Mouse (Mus musculus) myocyte (in vitro differentiated cells): ENCODE results near the gene Itpkb. TPM values are rescaled to one million over a fixed set of nuclear protein-coding genes. Genes with fewer than 3 reads are reported as not detected.

Source experiments
- H3K27me3 ChIP-seq: one replicate; pipeline ENCODE4 v1.6.1; 2011; ENCODE audit not compliant: control insufficient read depth, insufficient read depth, insufficient read length
- H3K36me3 ChIP-seq: one replicate; pipeline ENCODE4 v1.6.1; 2011; ENCODE audit not compliant: control insufficient read depth, insufficient read depth
- H3K4me2 ChIP-seq: one replicate; pipeline ENCODE4 v1.6.1; 2011; ENCODE audit warnings: low read depth, control low read depth
- H3K4me3 ChIP-seq: one replicate; pipeline ENCODE4 v1.5.1; 2011; ENCODE audit warnings: mild to moderate bottlenecking, control low read depth, moderate library complexity
- H3K79me2 ChIP-seq: one replicate; pipeline ENCODE4 v1.6.1; 2011; ENCODE audit not compliant: control insufficient read depth, insufficient read depth
- H3ac ChIP-seq: one replicate; pipeline ENCODE4 v1.6.1; 2011; ENCODE audit not compliant: control insufficient read depth, insufficient read length
- CEBPB ChIP-seq: IDR thresholded peaks from 2 replicates; pipeline ENCODE4 v1.6.1; 2011; ENCODE audit warnings: mild to moderate bottlenecking, moderate library complexity; ENCODE audit not compliant: poor library complexity, insufficient read depth, severe bottlenecking
- E2F4 ChIP-seq: IDR thresholded peaks from one replicate; pipeline ENCODE4 v1.6.1; 2011; ENCODE audit warnings: mild to moderate bottlenecking, control low read depth, moderate library complexity; ENCODE audit not compliant: insufficient read depth
- MAX ChIP-seq: IDR thresholded peaks from one replicate; pipeline ENCODE4 v1.6.1; 2011; ENCODE audit warnings: low read depth, mild to moderate bottlenecking, control low read depth
- MYOD1 ChIP-seq, 3 experiments: IDR thresholded peaks; one replicate each; pipeline ENCODE4 v1.6.1; 2011; ENCODE audit warnings: control low read depth in 2 of 3, low read depth in 2 of 3, mild to moderate bottlenecking in 2 of 3, moderate library complexity in 1 of 3; ENCODE audit not compliant: insufficient read length in 2 of 3, control insufficient read depth in 1 of 3
- MYOG ChIP-seq, 3 experiments: IDR thresholded peaks; one replicate each; pipeline ENCODE4 v1.6.1; 2011; ENCODE audit warnings: control low read depth in 2 of 3, low read depth in 2 of 3, mild to moderate bottlenecking in 2 of 3; ENCODE audit not compliant: insufficient read length in 2 of 3, control insufficient read depth in 1 of 3, insufficient read depth in 1 of 3
- POLR2A ChIP-seq: IDR thresholded peaks from one replicate; pipeline ENCODE4 v1.6.1; 2011; ENCODE audit warnings: low read depth, mild to moderate bottlenecking, control low read depth, moderate library complexity; ENCODE audit not compliant: insufficient read length
- POLR2AphosphoS2 ChIP-seq: IDR thresholded peaks from one replicate; pipeline ENCODE4 v1.6.1; 2011; ENCODE audit warnings: low read depth, control low read depth; ENCODE audit not compliant: insufficient read length
- REST ChIP-seq: IDR thresholded peaks from one replicate; pipeline ENCODE4 v1.6.1; 2011; ENCODE audit warnings: mild to moderate bottlenecking, control low read depth, moderate library complexity; ENCODE audit not compliant: insufficient read depth, insufficient read length
- SRF ChIP-seq: IDR thresholded peaks from one replicate; pipeline ENCODE4 v1.6.1; 2011; ENCODE audit warnings: low read depth; ENCODE audit not compliant: control insufficient read depth, insufficient read length
- TCF12 ChIP-seq: IDR thresholded peaks from one replicate; pipeline ENCODE4 v1.6.1; 2011; ENCODE audit warnings: mild to moderate bottlenecking, control low read depth; ENCODE audit not compliant: poor library complexity, insufficient read depth, severe bottlenecking
- TCF3 ChIP-seq: IDR thresholded peaks from one replicate; pipeline ENCODE4 v1.6.1; 2011; ENCODE audit warnings: low read depth, control low read depth; ENCODE audit not compliant: insufficient read length
- USF1 ChIP-seq: IDR thresholded peaks from one replicate; pipeline ENCODE4 v1.6.1; 2011; ENCODE audit warnings: low read depth, mild to moderate bottlenecking, control low read depth, moderate library complexity
- polyA plus RNA-seq: library from polyadenylated mRNA; unstranded; fragments of >200 nt; fragmentation: generic; extraction: Trizol; gene quantifications from one replicate; pipeline ENCODE4 v1.2.1, GENCODE M21; 2012; ENCODE audit warnings: missing spikeins

Itpkb gene
- polyA plus RNA-seq, 1 experiment = 1.1 TPM

GRCm38 (mm10) chr1:180415064-180415463 is 84.8 kb downstream of the Itpkb start:
- H3K27me3 ChIP-seq = peaks cover 9% of the 10 kb centered on the region
- no peaks in the 10 kb centered on the region for H3K36me3 ChIP-seq
- no peak overlapping the region for H3K4me3 ChIP-seq
- H3ac ChIP-seq = no peak overlapping the region
- H3K79me2 ChIP-seq = no peaks in the 10 kb centered on the region
- H3K4me2 ChIP-seq = no peak overlapping the region
- no peak for TF ChIP-seq MYOD1 (IDR thresholded peaks at IDR 0.05; ENCODE audit: control insufficient read depth in 1 of 3, insufficient read length in 2 of 3, low read depth in 2 of 3)
- TF ChIP-seq TCF3 = no peak
- TF ChIP-seq POLR2AphosphoS2 = no peak
- TF ChIP-seq REST = no peak
- no peak for TF ChIP-seq E2F4

DNA sequence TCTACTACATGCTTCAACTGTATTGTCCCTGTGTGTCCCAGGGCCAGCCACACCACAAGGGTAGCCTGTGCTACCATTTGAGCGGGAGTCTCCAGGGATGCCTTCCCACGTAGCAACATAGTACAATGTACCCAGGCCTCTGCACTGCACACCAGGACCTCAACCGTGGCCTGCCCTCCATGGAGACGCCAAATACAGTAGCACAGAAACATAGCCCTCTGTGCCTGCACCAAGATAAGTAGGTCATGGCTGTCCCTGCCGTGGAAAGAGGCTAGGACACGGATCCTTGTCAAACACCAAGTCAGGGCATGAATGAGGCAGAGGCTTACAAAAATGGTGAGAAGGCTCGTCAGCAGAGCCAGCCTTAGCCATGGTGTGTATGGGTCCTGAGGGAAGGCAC is 85.6 kb downstream of the Itpkb start:
- Histone ChIP-seq H3ac (no peak overlapping the region), H3K4me3 (no peak overlapping the region), H3K36me3 (no peaks in the 10 kb centered on the region), H3K79me2 (no peaks in the 10 kb centered on the region), H3K27me3 (peaks cover 4% of the 10 kb centered on the region), H3K4me2 (no peak overlapping the region)
- TF ChIP-seq MYOG (IDR thresholded peaks at IDR 0.05; ENCODE audit: control insufficient read depth in 1 of 3, insufficient read depth in 1 of 3, insufficient read length in 2 of 3, low read depth in 2 of 3) (no peak), MAX (no peak), POLR2A (no peak), REST (no peak), E2F4 (no peak), SRF (no peak), TCF3 (no peak), TCF12 (no peak), CEBPB (no peak), USF1 (no peak), POLR2AphosphoS2 (no peak)

DNA sequence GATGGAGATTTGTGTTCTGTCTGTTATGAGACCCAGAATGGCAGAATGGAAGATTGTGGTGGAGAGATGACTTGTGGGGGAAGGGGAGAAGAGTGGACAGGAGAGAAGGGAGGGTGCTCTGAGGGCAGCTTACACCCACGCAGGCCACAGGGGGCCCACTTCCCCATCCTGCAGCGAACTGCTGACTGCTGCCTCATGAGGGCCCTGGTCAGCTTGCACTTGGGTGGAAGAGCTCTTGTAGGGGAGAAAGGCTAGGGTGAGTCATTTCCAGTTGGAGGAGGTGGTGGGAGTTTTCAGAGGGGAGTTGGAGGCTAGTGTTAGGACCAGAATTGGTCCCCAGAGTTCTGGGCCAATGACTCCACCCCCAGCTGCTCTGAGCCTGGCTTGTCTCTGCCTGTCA is 86.8 kb downstream of the Itpkb start:
- Histone ChIP-seq H3K27me3 (peaks cover 4% of the 10 kb centered on the region), H3K4me2 (no peak overlapping the region), H3K4me3 (no peak overlapping the region), H3K79me2 (no peaks in the 10 kb centered on the region), H3K36me3 (no peaks in the 10 kb centered on the region), H3ac (no peak overlapping the region)
- TF ChIP-seq POLR2A = no peak
- no peak for TF ChIP-seq MYOG (IDR thresholded peaks at IDR 0.05; ENCODE audit: control insufficient read depth in 1 of 3, insufficient read depth in 1 of 3, insufficient read length in 2 of 3, low read depth in 2 of 3)
- TF ChIP-seq POLR2AphosphoS2 = no peak
- TF ChIP-seq MAX = no peak
- no peak for TF ChIP-seq E2F4
- TF ChIP-seq USF1 = no peak
- no peak for TF ChIP-seq SRF
- TF ChIP-seq CEBPB = no peak
- TF ChIP-seq REST = no peak
- TF ChIP-seq MYOD1 (IDR thresholded peaks at IDR 0.05; ENCODE audit: control insufficient read depth in 1 of 3, insufficient read length in 2 of 3, low read depth in 2 of 3) = no peak
- TF ChIP-seq TCF3 = no peak
- no peak for TF ChIP-seq TCF12

DNA sequence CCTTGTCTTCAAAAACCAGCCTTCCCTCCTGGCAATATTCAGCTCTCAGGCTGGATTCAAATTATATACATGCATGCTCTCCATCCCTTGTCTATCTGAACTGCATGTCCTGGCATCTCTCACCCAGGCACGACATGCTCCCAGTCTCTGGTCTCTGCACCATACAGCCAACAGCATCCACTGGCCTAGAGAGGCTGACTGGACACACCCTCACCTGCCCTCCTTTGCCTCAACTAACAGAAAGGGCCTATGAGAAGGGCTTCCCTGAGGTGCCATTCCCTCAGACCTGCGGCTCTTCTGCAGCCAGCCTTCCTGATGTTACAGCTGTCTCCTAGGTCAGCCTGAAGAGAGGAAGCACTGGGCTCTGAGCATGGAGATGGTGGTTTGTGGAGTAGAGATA is 88.8 kb downstream of the Itpkb start:
- no peak overlapping the region for H3K4me2 ChIP-seq
- H3K79me2 ChIP-seq = no peaks in the 10 kb centered on the region
- no peak overlapping the region for H3K4me3 ChIP-seq
- H3K36me3 ChIP-seq = no peaks in the 10 kb centered on the region
- H3K27me3 ChIP-seq = no peaks in the 10 kb centered on the region
- TF ChIP-seq E2F4 (no peak), TCF12 (no peak), POLR2AphosphoS2 (no peak), MYOD1 (IDR thresholded peaks at IDR 0.05; ENCODE audit: control insufficient read depth in 1 of 3, insufficient read length in 2 of 3, low read depth in 2 of 3) (no peak), CEBPB (no peak), SRF (no peak), POLR2A (no peak), MYOG (IDR thresholded peaks at IDR 0.05; ENCODE audit: control insufficient read depth in 1 of 3, insufficient read depth in 1 of 3, insufficient read length in 2 of 3, low read depth in 2 of 3) (no peak), TCF3 (no peak), MAX (no peak), USF1 (no peak), REST (no peak)
- no peak overlapping the region for H3ac ChIP-seq

- no peak overlapping the region for H3K4me3 ChIP-seq
- H3K79me2 ChIP-seq = no peaks in the 10 kb centered on the region
- H3K36me3 ChIP-seq = no peaks in the 10 kb centered on the region
- no peak overlapping the region for H3ac ChIP-seq
- H3K4me2 ChIP-seq = no peak overlapping the region
- no peak for TF ChIP-seq MYOD1 (IDR thresholded peaks at IDR 0.05; ENCODE audit: control insufficient read depth in 1 of 3, insufficient read length in 2 of 3, low read depth in 2 of 3)
- no peak for TF ChIP-seq POLR2A
- no peak for TF ChIP-seq TCF12
- TF ChIP-seq E2F4 = no peak
- no peak for TF ChIP-seq CEBPB
- no peak for TF ChIP-seq MYOG (IDR thresholded peaks at IDR 0.05; ENCODE audit: control insufficient read depth in 1 of 3, insufficient read depth in 1 of 3, insufficient read length in 2 of 3, low read depth in 2 of 3)
- TF ChIP-seq MAX = no peak
- TF ChIP-seq TCF3 = no peak
- TF ChIP-seq POLR2AphosphoS2 = no peak
- TF ChIP-seq USF1 = no peak
- TF ChIP-seq REST = no peak
- no peak for TF ChIP-seq SRF
- peaks cover 2% of the 10 kb centered on the region for H3K27me3 ChIP-seq
These were observed 90.3 kb downstream of the Itpkb start for GRCm38 (mm10) chr1:180420496-180421164.
